Mouse (Mus musculus): ENCODE measurements around the gene Endov. TPM values are rescaled to one million over a fixed set of nuclear protein-coding genes. Genes with fewer than 3 reads are reported as not detected.
A peak's percentile ranks its signal among the peaks of the same experiment; 100 is the strongest.

The Endov gene
- total RNA-seq, 2 experiments from 2014 or later = 23.6 to 25.8 TPM

DNA sequence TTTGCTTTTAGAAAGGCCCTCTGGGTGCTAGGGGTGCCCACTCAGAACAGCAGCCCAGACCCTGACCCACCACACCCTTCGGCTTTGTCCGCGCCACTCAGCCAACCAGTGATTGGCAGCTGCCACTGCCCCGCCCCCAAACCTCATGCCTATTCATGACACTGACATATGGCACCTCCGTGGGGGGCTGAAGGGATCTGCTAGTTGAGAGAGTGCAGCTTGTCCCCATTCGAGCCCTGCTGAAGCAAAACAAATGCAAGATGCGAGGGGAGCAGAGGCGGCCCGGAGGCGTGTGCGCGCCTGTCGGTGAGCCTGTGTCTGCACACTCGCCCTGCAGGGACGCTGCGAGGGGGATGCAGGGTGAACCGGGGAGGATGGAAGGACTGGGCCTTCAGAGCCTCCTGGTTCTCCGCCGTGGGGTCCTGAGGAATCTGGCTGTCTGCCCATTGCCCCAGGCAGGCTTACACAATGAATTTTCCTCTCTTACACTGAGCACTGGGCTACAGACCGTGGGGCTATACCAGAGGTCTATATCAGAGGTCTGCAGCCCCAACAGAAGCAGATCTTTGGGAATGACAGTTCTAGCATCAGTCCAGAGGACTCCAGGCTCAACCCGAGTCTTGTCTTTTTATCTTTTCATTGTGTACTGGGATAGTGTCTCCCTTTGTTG is 24.0 kb downstream of the Endov start:
- intact Hi-C loops (cut with DNase I) = no loop called here
- DNase-seq (ENCODE audit: extremely low spot score in 1 of 2, low spot score in 2 of 2) = peak; percentile 42 to 72

DNA sequence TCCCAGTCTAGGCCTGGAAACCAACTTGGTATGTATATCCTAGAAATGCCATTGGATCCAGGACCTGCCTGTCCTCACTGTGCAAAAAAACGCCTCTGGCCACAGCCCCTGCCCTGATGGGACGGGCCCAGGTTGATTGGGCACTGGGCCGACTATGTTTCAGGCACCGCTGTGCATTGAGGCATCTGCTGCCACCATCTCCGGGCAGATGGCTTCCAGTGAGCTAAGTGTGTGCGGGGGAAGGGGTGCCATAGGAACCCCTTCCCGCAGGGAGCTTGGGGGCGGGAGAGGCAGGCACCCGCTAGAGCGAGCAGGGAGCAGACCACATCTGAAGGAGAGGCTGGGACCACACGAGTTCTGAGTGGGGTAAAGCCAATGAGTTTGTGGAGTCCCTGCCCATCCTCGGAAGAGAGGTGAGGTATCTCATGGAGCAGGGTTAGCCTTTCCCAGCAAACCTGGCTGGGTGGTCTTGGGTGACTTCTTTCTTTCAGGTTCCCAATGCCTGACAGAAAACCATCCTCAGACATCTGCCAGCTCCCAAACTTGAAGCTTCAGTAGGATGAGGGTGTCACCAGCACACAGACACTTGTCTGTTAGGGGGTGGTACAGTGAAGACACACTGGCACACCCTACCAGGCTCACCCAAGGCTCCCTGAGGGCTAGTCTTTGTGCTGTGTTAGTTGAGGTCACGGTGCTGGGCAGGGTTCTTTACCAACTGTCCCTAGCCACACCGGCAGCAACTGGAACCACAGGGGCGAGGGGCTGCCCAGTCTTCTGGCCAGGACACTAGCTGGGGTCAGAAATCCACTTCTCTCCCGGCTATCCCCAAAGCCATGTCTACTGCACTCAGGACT is 24.9 kb downstream of the Endov start:
- intact Hi-C loops (cut with DNase I) = no loop called here
- peak; percentile 45 to 75 for DNase-seq (ENCODE audit: extremely low spot score in 1 of 2, low spot score in 2 of 2)

DNA sequence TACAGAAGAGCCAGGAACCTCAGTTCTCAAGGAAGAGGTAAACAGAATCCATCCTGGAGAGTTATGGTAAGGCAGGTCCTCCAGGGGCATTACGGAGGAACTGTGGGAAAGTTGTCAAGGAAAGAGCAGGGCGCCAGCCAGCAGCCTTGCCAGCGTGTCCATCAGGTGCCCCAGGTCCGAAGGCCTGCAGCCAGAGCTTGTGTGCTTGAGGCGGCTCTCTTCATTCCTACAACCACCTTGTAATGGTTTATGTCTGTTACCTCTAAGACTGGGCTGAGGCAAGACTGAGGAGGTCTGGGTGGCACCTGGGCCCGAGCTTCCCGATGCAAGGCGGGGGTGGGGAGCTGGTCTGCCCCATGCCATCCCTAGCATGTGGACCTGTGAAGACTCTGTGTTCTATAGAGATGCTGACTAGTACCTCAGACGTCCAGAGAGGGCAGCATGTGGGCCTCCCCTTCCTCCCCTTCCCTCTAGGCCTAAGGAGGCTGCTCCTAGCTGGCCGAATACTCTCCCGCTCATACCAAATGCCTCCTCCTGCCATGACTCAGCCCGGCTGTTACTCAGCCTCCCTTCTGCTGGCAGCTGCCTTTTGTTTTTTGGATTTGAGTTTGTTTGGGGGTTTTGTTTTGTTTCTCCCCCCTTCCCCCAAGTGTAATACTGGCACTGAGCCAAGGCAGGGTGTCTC is 25.7 kb downstream of the Endov start:
- intact Hi-C loops (cut with DNase I) = no loop called here
- DNase-seq (ENCODE audit: extremely low spot score in 1 of 2, low spot score in 2 of 2) = no peak

DNA sequence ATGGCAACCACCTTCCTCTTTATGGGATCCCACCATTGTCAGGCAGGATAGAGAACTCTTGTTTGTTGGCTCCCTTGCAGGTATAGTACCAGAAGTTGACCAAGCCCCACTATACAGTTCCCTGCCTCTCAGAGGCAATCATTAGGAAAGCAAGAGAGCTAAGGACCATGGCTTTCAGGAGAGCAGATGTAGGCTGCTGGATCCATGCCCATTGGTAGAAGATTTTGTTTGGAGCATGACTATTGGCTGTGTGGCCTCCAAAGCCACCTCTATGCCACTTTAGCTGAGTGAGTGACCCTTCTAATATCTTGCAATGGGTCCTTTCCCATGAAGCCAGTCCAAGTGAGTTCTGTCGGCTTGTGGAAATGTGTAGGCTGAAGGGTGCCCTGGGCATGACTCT is 28.2 kb downstream of the Endov start:
- no peak for DNase-seq (ENCODE audit: extremely low spot score in 1 of 2, low spot score in 2 of 2)
- intact Hi-C loops (cut with DNase I) = no loop called here

DNA sequence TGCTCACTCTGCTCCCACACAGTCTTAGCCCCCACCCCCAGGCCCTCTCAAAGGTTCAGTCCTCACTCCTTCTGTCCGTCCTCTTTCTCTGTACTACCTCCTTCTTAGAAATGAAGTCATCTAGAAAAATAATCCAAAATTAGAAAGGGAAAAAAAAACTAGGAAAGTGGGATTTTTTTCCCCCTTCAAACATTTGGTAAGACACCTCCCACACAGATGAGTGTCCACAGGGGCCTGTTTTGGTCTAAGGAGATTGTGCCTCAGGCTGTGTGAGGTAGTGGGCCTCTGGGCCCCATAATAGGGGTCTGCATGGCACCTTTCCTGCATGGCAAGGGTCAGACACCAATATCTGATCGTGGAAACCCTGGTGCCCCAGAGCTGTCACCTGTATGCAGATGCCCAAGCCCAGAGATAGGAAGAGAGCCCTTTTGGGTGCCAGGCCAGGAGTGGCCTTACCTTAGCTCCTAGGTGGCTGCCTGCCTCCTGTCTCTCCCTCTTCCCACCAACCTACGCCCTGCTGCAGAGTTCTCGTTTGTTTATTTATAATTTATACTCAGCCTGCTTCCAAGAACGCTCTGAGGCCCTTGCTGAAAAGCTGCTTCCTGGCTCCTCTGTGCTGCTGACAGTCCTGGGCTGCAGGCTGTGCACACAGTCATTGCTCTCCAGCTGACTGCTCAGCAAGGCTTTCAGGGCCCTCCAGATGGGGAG is 29.0 kb downstream of the Endov start:
- intact Hi-C loops (cut with DNase I) = no loop called here
- no peak for DNase-seq (ENCODE audit: extremely low spot score in 1 of 2, low spot score in 2 of 2)

DNA sequence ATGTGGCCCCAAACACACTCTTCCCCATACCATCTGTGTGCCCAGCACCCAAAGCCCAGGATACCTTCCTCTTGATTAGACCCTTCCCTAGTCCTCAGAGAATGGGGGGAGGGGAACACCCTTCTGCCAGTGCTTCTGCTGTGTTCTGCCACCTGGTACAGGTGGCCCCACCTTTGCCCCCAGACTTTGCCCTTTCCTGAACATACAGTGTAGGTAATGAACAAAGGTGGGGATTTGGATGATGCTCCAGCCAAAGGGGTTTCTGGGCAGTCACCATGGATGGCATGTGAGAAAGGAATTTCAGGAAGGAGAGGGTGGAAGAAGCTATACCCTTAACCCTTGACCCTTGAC is 29.5 kb downstream of the Endov start:
- intact Hi-C loops (cut with DNase I) = no loop called here
- no peak for DNase-seq (ENCODE audit: extremely low spot score in 1 of 2, low spot score in 2 of 2)

DNA sequence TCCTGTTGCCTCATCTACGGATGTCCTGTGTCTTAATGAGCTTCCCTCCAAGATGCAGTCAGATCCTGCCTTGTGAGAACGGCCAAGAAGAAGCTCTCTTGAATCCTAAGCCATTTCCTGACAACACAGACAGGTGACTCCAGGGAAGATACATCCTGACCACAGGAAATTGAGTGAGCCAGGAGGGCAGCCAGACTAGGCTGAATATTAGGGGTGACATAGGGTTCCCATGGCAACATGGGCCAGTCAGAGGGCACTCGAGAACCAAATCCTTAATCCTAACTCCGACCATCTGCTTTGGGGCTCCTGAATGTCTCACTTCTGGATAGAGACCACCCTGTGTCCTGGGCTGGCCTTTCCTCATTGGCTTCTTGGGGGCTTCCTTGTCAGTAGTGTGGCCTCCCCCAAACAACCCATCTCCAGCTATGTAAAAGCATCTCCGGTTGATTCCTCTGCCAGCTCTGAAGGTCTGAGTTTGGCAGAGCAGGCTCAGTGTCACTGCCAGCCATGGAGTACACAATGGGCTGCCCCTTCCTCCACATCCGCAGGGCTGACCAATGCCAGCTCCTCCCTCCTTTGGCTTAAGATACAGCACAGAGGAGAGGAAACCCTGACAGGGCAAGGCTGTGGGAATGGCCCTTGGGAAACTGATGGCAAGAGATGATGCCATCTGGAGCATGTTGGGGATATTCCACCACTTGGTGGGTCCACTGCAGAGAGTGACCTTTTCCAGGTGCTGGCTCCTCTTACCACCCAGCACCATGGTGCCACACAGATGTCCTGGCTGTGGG is 31.0 kb downstream of the Endov start:
- no peak for DNase-seq (ENCODE audit: extremely low spot score in 1 of 2, low spot score in 2 of 2)

DNA sequence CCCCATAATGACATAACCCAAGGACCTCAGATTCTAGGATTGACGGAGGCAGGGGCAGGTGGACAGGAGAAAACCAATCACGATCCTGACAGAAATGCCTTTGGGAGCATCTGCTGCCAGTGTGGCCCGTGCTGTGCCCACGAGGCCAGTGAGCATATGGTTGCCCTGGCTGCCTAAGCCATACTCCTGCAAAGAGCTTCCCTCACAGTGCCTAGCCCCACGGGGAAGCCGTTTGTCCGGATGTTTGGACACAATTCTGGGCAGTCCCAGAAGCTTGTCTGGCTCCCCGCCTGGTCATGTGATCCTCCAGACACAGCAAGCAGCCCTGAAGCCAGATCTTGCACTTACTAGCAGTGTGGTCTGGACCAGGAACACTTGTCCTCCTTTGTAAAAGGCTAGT is 31.6 kb downstream of the Endov start:
- intact Hi-C loops (cut with DNase I) = no loop called here
- peak in 1 of 2 experiments; percentile 77 for DNase-seq (ENCODE audit: extremely low spot score in 1 of 2, low spot score in 2 of 2)

More for the DNA sequence above, 31.0 kb downstream of the Endov start:
- intact Hi-C loops (cut with DNase I) = no loop called here

DNA sequence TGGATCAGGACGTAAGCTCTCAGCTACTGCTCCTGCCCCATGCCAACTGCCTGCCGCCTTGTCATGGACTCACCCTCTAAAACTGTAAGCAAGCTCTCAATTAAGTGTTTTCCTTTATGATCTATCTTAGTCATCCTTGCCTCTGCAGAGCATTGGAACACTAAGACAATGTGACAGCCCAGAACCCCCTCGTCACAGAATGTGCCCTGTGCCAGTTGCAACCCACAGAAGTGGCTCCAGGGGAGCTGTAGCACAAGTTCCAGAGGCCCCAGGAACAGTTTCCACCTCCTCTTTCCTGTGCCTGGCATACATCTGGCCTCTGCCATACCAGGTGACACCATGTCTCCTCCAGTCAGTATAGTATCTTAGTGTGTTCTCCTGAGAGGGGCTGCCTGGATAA is 32.2 kb downstream of the Endov start:
- intact Hi-C loops (cut with DNase I) = no loop called here
- no peak for DNase-seq (ENCODE audit: extremely low spot score in 1 of 2, low spot score in 2 of 2)

DNA sequence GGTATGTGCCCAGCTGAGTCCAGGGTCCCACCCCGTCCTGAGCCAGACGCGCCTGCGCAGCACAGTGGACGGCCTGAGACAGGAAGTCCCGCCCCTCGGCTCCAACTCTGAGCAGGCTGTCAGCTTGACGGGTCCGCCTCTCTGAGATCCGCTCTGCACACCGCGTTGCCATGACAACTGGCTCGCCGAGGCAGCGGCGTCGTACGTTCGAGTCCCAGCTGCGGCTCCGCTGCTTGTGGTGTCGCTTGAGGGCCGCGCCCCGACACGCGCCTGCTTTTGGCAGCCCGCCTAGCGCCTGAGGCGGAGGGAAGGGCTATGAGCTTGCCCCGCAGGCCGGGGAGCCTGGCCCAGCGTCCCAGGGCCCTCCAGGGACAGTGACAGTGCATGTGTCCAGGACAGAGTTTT is 33.4 kb downstream of the Endov start:
- intact Hi-C loops (cut with DNase I) = no loop called here
- peak; percentile 87 to 95 for DNase-seq (ENCODE audit: extremely low spot score in 1 of 2, low spot score in 2 of 2)

DNA sequence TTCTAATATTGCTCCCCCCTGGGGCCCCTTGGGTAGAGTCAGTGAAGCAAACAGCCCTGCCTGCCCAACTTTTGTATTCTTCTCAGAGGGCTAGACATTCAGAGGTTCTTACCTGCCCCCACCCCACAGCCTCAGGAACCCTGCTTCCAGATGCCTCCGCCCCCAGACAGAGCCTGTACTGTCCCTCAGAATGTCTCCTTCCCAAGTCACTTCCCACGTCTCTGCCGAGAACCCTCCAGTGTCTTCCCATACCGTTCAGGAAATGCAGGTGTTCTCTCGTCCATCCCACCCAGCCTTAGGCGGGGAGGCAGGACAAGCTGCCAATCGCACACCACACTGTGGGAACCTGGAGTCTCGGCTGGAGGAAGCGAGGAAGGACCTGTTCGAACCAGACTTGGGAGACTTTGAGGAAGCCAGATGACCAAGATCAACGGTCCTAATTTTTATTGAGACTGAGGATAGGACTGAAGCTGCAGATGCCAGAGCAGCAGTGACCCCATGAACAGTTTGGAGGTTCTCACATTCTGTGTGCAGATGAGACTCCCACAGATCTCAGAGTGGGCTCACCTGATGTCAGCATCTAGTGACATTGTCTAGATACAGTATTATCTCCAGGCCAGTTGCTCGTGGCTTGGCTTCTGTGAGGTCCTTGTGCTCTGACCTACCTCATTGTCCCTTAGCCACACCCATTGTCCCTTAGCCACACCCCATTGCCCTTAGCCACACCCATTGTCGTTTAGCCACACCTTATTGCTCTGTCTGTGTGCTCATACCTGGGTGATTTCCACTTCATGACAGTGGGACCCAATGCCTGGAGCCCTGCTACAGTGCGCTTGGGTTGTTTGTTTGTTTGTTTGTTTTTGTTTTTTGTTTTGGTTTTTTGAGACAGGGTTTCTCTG is 35.2 kb downstream of the Endov start:
- intact Hi-C loops (cut with DNase I) = no loop called here
- DNase-seq (ENCODE audit: extremely low spot score in 1 of 2, low spot score in 2 of 2) = no peak

DNA sequence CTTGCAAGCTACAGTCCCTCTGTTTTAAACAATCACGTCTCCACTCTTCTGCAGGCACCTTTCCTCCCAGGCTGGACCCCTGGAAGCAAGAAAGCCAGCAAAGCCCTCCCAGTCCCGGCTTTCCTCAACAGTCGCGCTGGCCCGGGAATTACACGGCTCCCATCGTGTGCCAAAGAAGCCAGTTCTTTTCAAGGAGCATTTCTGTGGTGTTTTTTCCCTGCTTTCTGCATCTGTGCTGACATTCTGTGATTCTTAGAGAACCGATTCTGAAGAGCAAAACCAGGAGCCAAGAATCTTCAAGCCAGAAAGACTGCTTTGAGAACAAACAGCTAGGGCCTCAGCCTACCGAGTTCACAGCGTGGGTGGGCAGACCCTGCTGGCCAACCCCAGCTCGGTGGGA is 37.8 kb downstream of the Endov start:
- no peak for DNase-seq (ENCODE audit: extremely low spot score in 1 of 2, low spot score in 2 of 2)
- intact Hi-C loops (cut with DNase I) = no loop called here

DNA sequence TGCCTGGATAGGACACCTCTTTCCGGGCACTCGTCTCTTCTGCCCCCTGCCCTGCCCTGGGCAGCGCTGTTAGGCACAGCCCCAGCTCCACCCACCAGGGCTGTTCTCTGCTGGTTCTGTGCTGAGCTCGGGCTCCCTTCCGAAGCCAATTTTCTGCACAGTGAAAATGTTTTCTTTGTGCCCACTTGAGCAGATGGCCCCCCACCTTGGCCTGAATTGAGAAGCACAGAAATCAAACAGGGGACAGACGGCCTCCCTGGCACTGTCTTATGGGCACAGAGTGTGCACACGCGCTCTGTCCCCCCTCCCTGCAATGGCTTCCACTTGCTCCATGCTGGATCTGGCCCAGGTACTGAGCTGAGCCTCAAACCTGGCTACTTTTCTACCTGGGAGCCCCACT is 41.3 kb downstream of the Endov start:
- intact Hi-C loops (cut with DNase I) = no loop called here
- DNase-seq (ENCODE audit: extremely low spot score in 1 of 2, low spot score in 2 of 2) = no peak

DNA sequence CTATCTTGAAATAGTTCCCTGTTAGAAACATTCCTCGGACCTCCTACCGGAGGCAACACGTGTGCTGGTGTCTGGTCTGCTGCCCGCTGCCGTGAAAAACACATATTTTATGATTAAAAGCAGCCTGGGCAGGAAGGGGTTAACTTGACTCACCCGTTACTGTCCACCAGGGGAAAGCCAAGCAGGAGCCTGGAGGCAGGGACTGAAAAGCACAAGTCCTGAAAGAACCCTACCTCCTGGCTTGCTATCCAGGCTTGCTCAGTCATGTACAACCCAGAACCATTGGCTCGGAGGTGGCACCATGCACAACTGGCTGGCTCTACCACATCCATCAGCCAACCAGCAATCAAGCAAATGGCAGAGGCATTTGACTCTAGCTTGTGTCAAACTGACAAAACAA is 42.6 kb downstream of the Endov start:
- intact Hi-C loops (cut with DNase I) = no loop called here
- no peak for DNase-seq (ENCODE audit: extremely low spot score in 1 of 2, low spot score in 2 of 2)

DNA sequence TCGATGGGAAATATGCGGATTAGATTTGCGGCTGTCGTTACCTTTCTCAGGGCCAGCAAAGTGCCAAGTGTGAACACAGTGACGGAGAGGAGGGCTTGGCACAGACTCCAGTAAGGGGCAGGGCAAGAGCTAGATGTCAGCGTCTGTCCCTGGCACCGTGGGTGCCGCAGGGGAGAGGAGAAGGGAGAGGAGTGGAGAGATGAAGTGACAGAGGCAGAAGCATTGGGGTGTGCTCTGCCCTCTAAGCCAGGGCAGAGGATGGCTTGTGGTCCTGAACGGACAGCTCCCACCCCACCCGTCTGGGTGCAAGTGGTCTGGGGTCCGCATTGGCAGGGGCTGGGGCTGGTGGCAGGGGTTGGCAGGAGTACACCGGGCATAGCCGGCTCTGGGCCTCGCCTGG is 48.8 kb downstream of the Endov start:
- DNase-seq (ENCODE audit: extremely low spot score in 1 of 2, low spot score in 2 of 2) = no peak
- intact Hi-C loops (cut with DNase I) = no loop called here

DNA sequence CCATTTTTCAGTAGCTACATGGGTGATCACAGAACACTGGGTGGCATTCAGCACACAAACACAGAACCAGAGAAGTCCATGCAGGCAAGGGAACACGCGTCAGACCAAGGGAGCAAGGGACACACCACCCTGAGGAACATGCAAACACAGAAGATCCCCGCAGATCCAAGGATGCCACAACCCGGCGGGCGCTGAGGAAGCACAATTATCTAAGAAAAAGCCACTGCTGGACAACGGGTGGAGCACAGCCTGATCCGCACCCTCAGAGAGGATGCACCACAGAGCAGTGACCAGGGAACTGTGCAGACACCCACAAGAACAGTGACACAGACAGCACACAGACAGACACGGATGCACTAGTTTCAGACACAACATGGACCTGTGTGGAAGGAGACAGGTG is 49.4 kb downstream of the Endov start:
- DNase-seq (ENCODE audit: extremely low spot score in 1 of 2, low spot score in 2 of 2) = no peak
- intact Hi-C loops (cut with DNase I) = no loop called here

DNA sequence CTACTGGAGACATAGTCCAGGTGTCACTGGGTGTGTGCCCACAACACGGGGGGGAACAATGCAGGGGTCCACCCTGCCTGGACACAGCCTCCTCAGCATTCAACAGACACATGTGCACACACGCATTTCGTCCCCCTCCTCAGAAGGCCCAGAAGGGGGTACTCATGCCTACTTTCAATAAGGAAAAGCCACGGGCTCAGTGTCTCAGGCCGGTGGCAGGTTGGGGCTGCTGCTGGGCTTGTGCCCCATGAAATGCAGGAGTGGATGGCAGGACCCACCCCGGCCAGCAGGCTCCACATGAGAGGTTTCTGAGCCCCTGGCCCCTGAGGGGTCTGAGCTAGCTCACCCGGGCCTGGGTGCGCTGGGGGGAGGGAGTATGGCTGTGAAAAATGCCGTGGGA is 49.9 kb downstream of the Endov start:
- no peak for DNase-seq (ENCODE audit: extremely low spot score in 1 of 2, low spot score in 2 of 2)
- intact Hi-C loops (cut with DNase I) = no loop called here

DNA sequence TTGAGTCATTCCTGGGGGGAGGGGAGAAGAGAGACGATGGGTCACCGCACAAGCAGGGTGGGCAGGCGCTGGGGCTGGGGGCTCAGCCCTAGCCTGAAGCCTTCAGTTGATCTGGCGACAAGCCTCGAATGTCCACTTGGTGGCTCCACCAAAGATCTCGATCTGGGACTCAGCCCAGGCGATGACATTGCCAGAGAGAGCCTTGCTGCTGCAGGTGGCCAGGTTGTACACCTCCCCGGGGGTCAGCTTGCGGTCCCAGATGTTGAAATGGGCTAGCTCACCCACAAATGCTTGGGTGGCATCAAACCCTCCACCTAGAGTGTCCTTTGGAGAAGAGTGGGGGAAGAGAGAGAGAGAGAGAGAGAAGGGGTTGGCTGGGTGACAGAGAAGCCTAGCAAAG is 51.2 kb downstream of the Endov start:
- DNase-seq (ENCODE audit: extremely low spot score in 1 of 2, low spot score in 2 of 2) = no peak
- intact Hi-C loops (cut with DNase I) = no loop called here
